Mouse (Mus musculus): ENCODE measurements around the gene Nr6a1. TPM values are rescaled to one million over a fixed set of nuclear protein-coding genes. Genes with fewer than 3 reads are reported as not detected.
A peak's percentile ranks its signal among the peaks of the same experiment; 100 is the strongest.

The Nr6a1 gene
- total and polyA plus RNA-seq, 2 experiments: 5.9 to 14.8 TPM

- no peak for DNase-seq (ENCODE audit: extremely low read depth, low read depth, low spot score)
- H3K4me3 ChIP-seq (ENCODE audit: insufficient read depth, low read depth, low read length): no peak overlapping the region
- no peaks in the 10 kb centered on the region for H3K4me1 ChIP-seq (ENCODE audit: control insufficient read depth, insufficient read depth, low read length)
- no peaks in the 10 kb centered on the region for H3K36me3 ChIP-seq (ENCODE audit: control insufficient read depth, insufficient read depth, low read length)
- no peak for TF ChIP-seq CTCF (IDR thresholded peaks at IDR 0.05; ENCODE audit: low read depth, low read length)
- TF ChIP-seq POLR2A (IDR thresholded peaks at IDR 0.05; ENCODE audit: extremely low read depth, insufficient read depth, low read length): no peak
- H3K27ac ChIP-seq (replicated peaks; ENCODE audit: insufficient read depth, low read depth, low read length): no peak overlapping the region
- 93% methylated on average over 4 of the region's 4 CpGs for WGBS
- H3K27me3 ChIP-seq (ENCODE audit: control insufficient read depth, insufficient read depth, low read length): no peaks in the 10 kb centered on the region
- no peaks in the 10 kb centered on the region; the same call in 1 of the 2 replicates for H3K79me2 ChIP-seq (ENCODE audit: control insufficient read depth, insufficient read depth, low read length)
- no peak overlapping the region for H3K9ac ChIP-seq (ENCODE audit: low read depth, low read length)
These were observed 110.0 kb downstream of the Nr6a1 start for GRCm38 (mm10) chr2:38817487-38817886.

- TF ChIP-seq POLR2A (IDR thresholded peaks at IDR 0.05; ENCODE audit: extremely low read depth, insufficient read depth, low read length) (no peak), CTCF (IDR thresholded peaks at IDR 0.05; ENCODE audit: low read depth, low read length) (peak; percentile 65)
- whole genome bisulfite sequencing: 7% methylated on average over 3 of the region's 3 CpGs
- peak; percentile 65 for DNase-seq (ENCODE audit: extremely low read depth, low read depth, low spot score)
- H3K36me3 ChIP-seq (ENCODE audit: control insufficient read depth, insufficient read depth, low read length): no peaks in the 10 kb centered on the region
- no peaks in the 10 kb centered on the region for H3K27me3 ChIP-seq (ENCODE audit: control insufficient read depth, insufficient read depth, low read length)
- H3K4me1 ChIP-seq (ENCODE audit: control insufficient read depth, insufficient read depth, low read length): no peaks in the 10 kb centered on the region
- no peak overlapping the region for H3K27ac ChIP-seq (replicated peaks; ENCODE audit: insufficient read depth, low read depth, low read length)
- no peaks in the 10 kb centered on the region for H3K79me2 ChIP-seq (ENCODE audit: control insufficient read depth, insufficient read depth, low read length)
- H3K9ac ChIP-seq (ENCODE audit: low read depth, low read length): no peak overlapping the region
- no peak overlapping the region for H3K4me3 ChIP-seq (ENCODE audit: insufficient read depth, low read depth, low read length)
These were observed 130.3 kb downstream of the Nr6a1 start for GRCm38 (mm10) chr2:38797087-38797624.

- Histone ChIP-seq H3K4me1 (ENCODE audit: control insufficient read depth, insufficient read depth, low read length) (peaks cover 18% of the 10 kb centered on the region; the same call in 1 of the 2 replicates), H3K9ac (ENCODE audit: low read depth, low read length) (no peak overlapping the region), H3K27me3 (ENCODE audit: control insufficient read depth, insufficient read depth, low read length) (no peaks in the 10 kb centered on the region), H3K27ac (replicated peaks; ENCODE audit: insufficient read depth, low read depth, low read length) (no peak overlapping the region), H3K4me3 (ENCODE audit: insufficient read depth, low read depth, low read length) (no peak overlapping the region), H3K36me3 (ENCODE audit: control insufficient read depth, insufficient read depth, low read length) (no peaks in the 10 kb centered on the region), H3K79me2 (ENCODE audit: control insufficient read depth, insufficient read depth, low read length) (peaks cover 3% of the 10 kb centered on the region; the same call in 1 of the 2 replicates)
- no peak for TF ChIP-seq CTCF (IDR thresholded peaks at IDR 0.05; ENCODE audit: low read depth, low read length)
- TF ChIP-seq POLR2A (IDR thresholded peaks at IDR 0.05; ENCODE audit: extremely low read depth, insufficient read depth, low read length): no peak
- DNase-seq (ENCODE audit: extremely low read depth, low read depth, low spot score): no peak
- 77% methylated on average over 4 of the region's 4 CpGs for WGBS
These were observed 140.2 kb downstream of the Nr6a1 start for GRCm38 (mm10) chr2:38787338-38787737.

- no peak for TF ChIP-seq CTCF (IDR thresholded peaks at IDR 0.05; ENCODE audit: low read depth, low read length)
- no peak for TF ChIP-seq POLR2A (IDR thresholded peaks at IDR 0.05; ENCODE audit: extremely low read depth, insufficient read depth, low read length)
- Histone ChIP-seq H3K79me2 (ENCODE audit: control insufficient read depth, insufficient read depth, low read length) (peaks cover 3% of the 10 kb centered on the region; the same call in 1 of the 2 replicates), H3K36me3 (ENCODE audit: control insufficient read depth, insufficient read depth, low read length) (no peaks in the 10 kb centered on the region), H3K4me1 (ENCODE audit: control insufficient read depth, insufficient read depth, low read length) (peaks cover 24% of the 10 kb centered on the region; the same call in 1 of the 2 replicates), H3K27ac (replicated peaks; ENCODE audit: insufficient read depth, low read depth, low read length) (peak overlapping the region; percentile 6; the same call in 1 of the 2 replicates), H3K4me3 (ENCODE audit: insufficient read depth, low read depth, low read length) (no peak overlapping the region), H3K9ac (ENCODE audit: low read depth, low read length) (no peak overlapping the region), H3K27me3 (ENCODE audit: control insufficient read depth, insufficient read depth, low read length) (no peaks in the 10 kb centered on the region)
- WGBS: 41% methylated on average over 5 of the region's 5 CpGs
- peak; percentile 58 for DNase-seq (ENCODE audit: extremely low read depth, low read depth, low spot score)
These were observed 141.1 kb downstream of the Nr6a1 start for GRCm38 (mm10) chr2:38786216-38786960.

- peaks cover 24% of the 10 kb centered on the region; the same call in 1 of the 2 replicates for H3K4me1 ChIP-seq (ENCODE audit: control insufficient read depth, insufficient read depth, low read length)
- TF ChIP-seq CTCF (IDR thresholded peaks at IDR 0.05; ENCODE audit: low read depth, low read length) (no peak), POLR2A (IDR thresholded peaks at IDR 0.05; ENCODE audit: extremely low read depth, insufficient read depth, low read length) (no peak)
- DNase-seq (ENCODE audit: extremely low read depth, low read depth, low spot score): peak; percentile 51
- 34% methylated on average over 3 of the region's 3 CpGs for WGBS
- H3K27me3 ChIP-seq (ENCODE audit: control insufficient read depth, insufficient read depth, low read length): no peaks in the 10 kb centered on the region
- H3K36me3 ChIP-seq (ENCODE audit: control insufficient read depth, insufficient read depth, low read length): no peaks in the 10 kb centered on the region
- no peak overlapping the region for H3K4me3 ChIP-seq (ENCODE audit: insufficient read depth, low read depth, low read length)
- H3K27ac ChIP-seq (replicated peaks; ENCODE audit: insufficient read depth, low read depth, low read length): 0 out of 2 replicates have a peak overlapping the region, but pooled peaks have one; percentile 26
- H3K9ac ChIP-seq (ENCODE audit: low read depth, low read length): no peak overlapping the region
- peaks cover 3% of the 10 kb centered on the region; the same call in 1 of the 2 replicates for H3K79me2 ChIP-seq (ENCODE audit: control insufficient read depth, insufficient read depth, low read length)
These were observed 142.4 kb downstream of the Nr6a1 start for GRCm38 (mm10) chr2:38785113-38785512.
